Mouse (Mus musculus): ENCODE results near the gene Akr1e1. TPM values are rescaled to one million over a fixed set of nuclear protein-coding genes. Genes with fewer than 3 reads are reported as not detected.

Gene Akr1e1
- polyA plus RNA-seq (2012; rRNA removed) (4.3 and 7.9 TPM in 2 replicates), polyA plus RNA-seq (2014; fragmentation: Nextera tagmentation; extraction: Ambion mirVana) (16.6 and 21.6 TPM in 2 replicates)

DNA sequence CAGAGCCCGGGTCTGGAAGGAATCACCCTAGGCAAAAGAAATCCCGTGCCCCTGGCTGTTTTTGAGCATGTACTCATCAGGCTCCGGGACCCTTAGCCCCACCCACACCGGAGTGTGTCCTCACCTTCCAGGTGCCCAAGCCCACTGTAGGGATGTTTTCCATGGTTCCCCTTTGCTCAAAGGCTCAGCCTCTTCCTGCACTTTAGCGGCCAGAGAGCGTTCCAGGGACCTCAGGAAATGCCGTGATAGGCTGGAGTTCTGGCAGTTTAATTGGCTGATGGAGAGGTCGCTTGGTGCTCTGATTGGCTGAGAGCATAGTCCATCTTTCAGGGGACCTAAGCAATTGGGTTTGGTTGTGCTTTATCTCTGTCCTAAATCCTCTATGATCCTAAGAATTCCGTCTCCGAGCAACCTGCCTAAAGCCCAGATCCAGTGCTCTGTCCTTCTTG is at the start of gene Akr1e1:
Gene Akr1e1, minus strand, starts transcription at position 214 of the 449 bp plus-strand sequence.
- 4% methylated on average over 10 of the region's 10 CpGs for WGBS (ENCODE audit: insufficient replicate concordance)
- DNase-seq (ENCODE audit: low read depth in 3 of 3, low spot score in 3 of 3), result peak; percentile 78 to 80 (median 79)

DNA sequence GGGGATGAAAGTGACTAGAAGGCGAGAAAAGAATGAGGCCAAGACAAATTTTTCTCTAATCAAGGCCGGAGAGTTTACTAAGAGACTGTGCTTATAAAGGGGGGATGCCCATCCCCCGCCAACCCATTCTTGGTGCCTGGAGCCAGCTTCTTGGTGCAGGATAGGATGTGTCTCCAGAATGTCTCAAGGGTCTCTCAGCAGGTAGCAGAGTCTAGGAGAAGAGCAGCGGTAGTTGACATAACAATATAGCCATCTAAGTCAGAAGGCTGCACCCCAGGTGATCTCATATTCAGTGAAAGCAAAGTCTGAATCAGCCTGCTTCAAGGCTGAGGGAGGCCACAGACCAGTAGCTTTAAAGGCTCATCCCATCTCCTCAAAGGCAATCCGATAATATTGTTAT is 49.4 kb upstream of the Akr1e1 start:
- Histone ChIP-seq H3K27me3 (ENCODE audit: control insufficient read depth, insufficient read depth, low read length) (no peaks in the 10 kb centered on the region), H3K4me1 (replicated peaks; ENCODE audit: control insufficient read depth in 2 of 2, insufficient read depth in 2 of 2, low read length in 1 of 2) (no peaks in the 10 kb centered on the region), H3K4me2 (ENCODE audit: low read depth) (no peak overlapping the region), H3K36me3 (replicated peaks; ENCODE audit: control insufficient read depth, insufficient read depth, low read depth) (no peaks in the 10 kb centered on the region), H3K4me3 (ENCODE audit: insufficient read depth in 1 of 2, low read depth in 2 of 2, low read length in 2 of 2) (no peak overlapping the region), H3K9ac (replicated peaks) (no peak overlapping the region), H3K9me3 (ENCODE audit: control insufficient read depth, low read length) (no peaks in the 10 kb centered on the region), H3K27ac (no peak overlapping the region)
- 70% methylated on average over 5 of the region's 5 CpGs for WGBS (ENCODE audit: insufficient replicate concordance)
- TF ChIP-seq EP300 (IDR thresholded peaks at IDR 0.05; ENCODE audit: low read depth) (no peak), CTCF (IDR thresholded peaks at IDR 0.05; ENCODE audit: low read depth) (no peak)
- ATAC-seq (ENCODE audit: insufficient read depth) (no peak), DNase-seq (ENCODE audit: low read depth in 3 of 3, low spot score in 3 of 3) (no peak)

More for the DNA sequence above, at the start of gene Akr1e1:
- Histone ChIP-seq H3K4me1 (replicated peaks; ENCODE audit: control insufficient read depth in 2 of 2, insufficient read depth in 2 of 2, low read length in 1 of 2) (peaks cover 0 to 2% of the 10 kb centered on the region in 2 experiments; a peak in 1 of 4 replicates), H3K27me3 (ENCODE audit: control insufficient read depth, insufficient read depth, low read length) (no peaks in the 10 kb centered on the region), H3K4me2 (ENCODE audit: low read depth) (peak within 1 kb of the TSS; percentile 70), H3K9me3 (ENCODE audit: control insufficient read depth, low read length) (no peaks in the 10 kb centered on the region), H3K4me3 (ENCODE audit: insufficient read depth in 1 of 2, low read depth in 2 of 2, low read length in 2 of 2) (peak within 1 kb of the TSS; percentile 72 to 87), H3K27ac (no peak within 1 kb of the TSS), H3K9ac (replicated peaks) (peak within 1 kb of the TSS; percentile 65), H3K36me3 (replicated peaks; ENCODE audit: control insufficient read depth, insufficient read depth, low read depth) (no peaks in the 10 kb centered on the region)
- peak; percentile 99 for ATAC-seq (ENCODE audit: insufficient read depth)
- TF ChIP-seq EP300 (IDR thresholded peaks at IDR 0.05; ENCODE audit: low read depth) (no peak), CTCF (IDR thresholded peaks at IDR 0.05; ENCODE audit: low read depth) (no peak)

DNA sequence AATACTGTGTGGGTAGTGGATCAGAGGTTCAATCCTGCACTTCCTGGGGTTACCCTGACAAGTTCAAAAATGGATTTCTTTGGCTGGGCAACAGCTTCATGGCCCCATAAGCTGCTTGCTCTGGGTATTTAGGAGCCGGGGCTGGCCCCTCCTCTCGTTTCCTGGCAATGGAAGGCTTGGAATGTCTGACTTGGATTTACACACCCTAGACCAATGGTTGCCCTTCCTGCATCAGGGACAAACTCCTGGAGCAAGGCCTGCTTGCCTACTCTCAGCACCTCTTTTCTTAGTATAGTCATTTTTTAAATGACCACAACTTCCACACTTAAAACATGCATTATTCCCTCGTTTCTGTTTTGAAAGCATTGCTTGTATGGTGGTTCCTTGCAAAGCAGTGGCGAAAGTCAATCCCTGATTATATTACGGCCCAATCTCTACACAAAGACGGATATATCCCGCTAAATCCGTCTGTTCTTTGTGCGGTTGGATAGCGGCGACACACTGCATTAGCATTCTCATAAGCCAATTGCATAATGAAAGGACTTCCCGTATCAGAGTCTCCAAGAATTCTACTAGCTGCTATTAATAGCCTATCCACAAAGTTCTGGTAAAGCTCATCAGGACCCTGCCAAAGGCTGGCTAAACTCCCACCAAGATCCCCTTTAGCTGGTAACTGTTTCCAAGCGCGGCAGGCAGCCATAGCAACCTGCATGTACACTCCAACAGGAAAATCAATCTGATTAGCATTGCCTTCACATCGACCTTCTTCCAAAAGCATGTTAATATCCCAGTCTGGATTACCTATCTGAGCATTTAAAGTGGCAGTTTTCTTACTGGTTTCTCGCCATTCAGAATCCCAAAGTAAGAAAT is 47.5 kb upstream of the Akr1e1 start:
- H3K36me3 ChIP-seq (replicated peaks; ENCODE audit: control insufficient read depth, insufficient read depth, low read depth), result no peaks in the 10 kb centered on the region
- H3K4me1 ChIP-seq (replicated peaks; ENCODE audit: control insufficient read depth in 2 of 2, insufficient read depth in 2 of 2, low read length in 1 of 2), result no peaks in the 10 kb centered on the region
- ATAC-seq (ENCODE audit: insufficient read depth), result no peak
- TF ChIP-seq EP300 (IDR thresholded peaks at IDR 0.05; ENCODE audit: low read depth), result no peak
- TF ChIP-seq CTCF (IDR thresholded peaks at IDR 0.05; ENCODE audit: low read depth), result no peak
- no peaks in the 10 kb centered on the region for H3K9me3 ChIP-seq (ENCODE audit: control insufficient read depth, low read length)
- H3K4me2 ChIP-seq (ENCODE audit: low read depth), result no peak overlapping the region
- no peak for DNase-seq (ENCODE audit: low read depth in 3 of 3, low spot score in 3 of 3)
- no peak overlapping the region for H3K9ac ChIP-seq (replicated peaks)
- no peaks in the 10 kb centered on the region for H3K27me3 ChIP-seq (ENCODE audit: control insufficient read depth, insufficient read depth, low read length)
- no peak overlapping the region for H3K4me3 ChIP-seq (ENCODE audit: insufficient read depth in 1 of 2, low read depth in 2 of 2, low read length in 2 of 2)
- WGBS (ENCODE audit: insufficient replicate concordance), result 72% methylated on average over 16 of the region's 16 CpGs
- no peak overlapping the region for H3K27ac ChIP-seq

DNA sequence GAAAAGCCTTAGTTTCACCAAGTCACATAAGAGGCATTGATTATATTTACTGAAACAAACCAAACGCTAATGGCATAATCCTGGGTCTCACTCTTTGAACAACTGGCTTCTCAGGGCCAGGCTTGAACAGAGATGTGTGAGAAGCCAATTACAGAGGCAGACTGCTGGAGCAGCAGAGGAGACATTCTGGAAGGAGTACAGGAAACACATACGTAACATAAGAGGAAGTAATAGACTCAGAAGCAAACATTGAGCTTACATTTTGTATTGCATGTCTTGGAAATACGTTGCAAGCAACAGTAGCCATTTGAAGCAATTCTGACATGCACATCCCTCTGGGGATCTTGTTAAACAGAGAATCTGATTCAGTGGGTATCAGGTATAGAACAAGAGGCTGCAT is 41.2 kb upstream of the Akr1e1 start:
- no peaks in the 10 kb centered on the region for H3K9me3 ChIP-seq (ENCODE audit: control insufficient read depth, low read length)
- ATAC-seq (ENCODE audit: insufficient read depth), result no peak
- DNase-seq (ENCODE audit: low read depth in 3 of 3, low spot score in 3 of 3), result no peak

DNA sequence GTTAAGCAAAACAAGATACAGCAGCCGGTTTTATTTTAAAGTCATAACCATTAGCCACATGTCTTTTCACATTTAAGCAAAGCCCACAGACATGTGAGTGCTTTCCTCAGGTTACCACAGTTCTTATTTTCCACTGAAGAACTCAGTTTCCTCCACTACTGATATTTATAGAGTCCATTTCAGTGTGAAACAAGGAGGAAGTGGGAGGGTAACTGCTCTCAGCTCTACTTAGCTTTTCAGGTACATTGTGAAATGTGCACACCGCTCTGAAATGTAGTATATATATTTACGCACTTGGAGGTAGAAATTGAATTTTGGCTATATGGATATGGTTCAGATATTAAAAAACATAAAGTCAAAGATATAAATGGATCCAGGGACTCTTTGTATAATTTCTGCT is 36.3 kb upstream of the Akr1e1 start:
- Histone ChIP-seq H3K27me3 (ENCODE audit: control insufficient read depth, insufficient read depth, low read length) (no peaks in the 10 kb centered on the region), H3K27ac (no peak overlapping the region), H3K4me2 (ENCODE audit: low read depth) (no peak overlapping the region), H3K9me3 (ENCODE audit: control insufficient read depth, low read length) (no peaks in the 10 kb centered on the region), H3K9ac (replicated peaks) (no peak overlapping the region), H3K4me1 (replicated peaks; ENCODE audit: control insufficient read depth in 2 of 2, insufficient read depth in 2 of 2, low read length in 1 of 2) (no peaks in the 10 kb centered on the region), H3K4me3 (ENCODE audit: insufficient read depth in 1 of 2, low read depth in 2 of 2, low read length in 2 of 2) (no peak overlapping the region), H3K36me3 (replicated peaks; ENCODE audit: control insufficient read depth, insufficient read depth, low read depth) (no peaks in the 10 kb centered on the region)
- TF ChIP-seq EP300 (IDR thresholded peaks at IDR 0.05; ENCODE audit: low read depth), result no peak
- WGBS (ENCODE audit: insufficient replicate concordance), result 73% methylated on average over 3 of the region's 3 CpGs
- ATAC-seq (ENCODE audit: insufficient read depth) (no peak), DNase-seq (ENCODE audit: low read depth in 3 of 3, low spot score in 3 of 3) (no peak)

More for the DNA sequence above, 41.2 kb upstream of the Akr1e1 start:
- no peaks in the 10 kb centered on the region for H3K36me3 ChIP-seq (replicated peaks; ENCODE audit: control insufficient read depth, insufficient read depth, low read depth)
- H3K27ac ChIP-seq, result no peak overlapping the region
- H3K9ac ChIP-seq (replicated peaks), result no peak overlapping the region
- no peak overlapping the region for H3K4me2 ChIP-seq (ENCODE audit: low read depth)
- no peaks in the 10 kb centered on the region for H3K27me3 ChIP-seq (ENCODE audit: control insufficient read depth, insufficient read depth, low read length)
- WGBS (ENCODE audit: insufficient replicate concordance), result 26% methylated on average over 3 of the region's 3 CpGs
- H3K4me1 ChIP-seq (replicated peaks; ENCODE audit: control insufficient read depth in 2 of 2, insufficient read depth in 2 of 2, low read length in 1 of 2), result no peaks in the 10 kb centered on the region
- TF ChIP-seq EP300 (IDR thresholded peaks at IDR 0.05; ENCODE audit: low read depth) (no peak), CTCF (IDR thresholded peaks at IDR 0.05; ENCODE audit: low read depth) (no peak)
- no peak overlapping the region for H3K4me3 ChIP-seq (ENCODE audit: insufficient read depth in 1 of 2, low read depth in 2 of 2, low read length in 2 of 2)
